ENCODE assay signal across 10 mouse cellular contexts in genomic region chr19:42000446-42000958, GRCm38 (mm10). TPM values are rescaled to one million over a fixed set of nuclear protein-coding genes. Genes with fewer than 3 reads are reported as not detected.
DNase-seq lines count a peak whose midpoint lies in the region; ATAC-seq and TF ChIP-seq lines count a peak whose summit lies in the region.
"Had no signal": no experiment of that assay in that cellular context is flagged by ENCODE, and none has a peak within 500 bp of the region (broad histone marks: within the 10 kb centered on the region; RNA-seq: fewer than 3 reads in every experiment).

No protein-coding gene starts in this region.

- H3K4me3 ChIP-seq in kidney, embryonic 15.5 days (replicated peaks) = no peak overlapping the region
- no peak overlapping the region for H3K4me3 ChIP-seq in embryonic facial prominence, embryonic 15.5 days (replicated peaks)
- H3K4me3 ChIP-seq in myocyte = no peak overlapping the region

- H3K27me3 ChIP-seq in kidney, embryonic 15.5 days = no peaks in the 10 kb centered on the region
- no peaks in the 10 kb centered on the region for H3K27me3 ChIP-seq in embryonic facial prominence, embryonic 15.5 days
- H3K27me3 ChIP-seq in myocyte (ENCODE audit: control insufficient read depth, insufficient read depth, insufficient read length) = no peaks in the 10 kb centered on the region

- H3K9me3 ChIP-seq in kidney, embryonic 15.5 days (replicated peaks) = no peaks in the 10 kb centered on the region
- no peaks in the 10 kb centered on the region for H3K9me3 ChIP-seq in embryonic facial prominence, embryonic 15.5 days (replicated peaks)
- H3K9me3 ChIP-seq: G1E had no signal

- WGBS in kidney, embryonic 15.5 days = 20% methylated on average over 4 of the region's 4 CpGs
- WGBS in embryonic facial prominence, embryonic 15.5 days = 12% methylated on average over 4 of the region's 4 CpGs

- H3K36me3 ChIP-seq in kidney, embryonic 15.5 days = no peaks in the 10 kb centered on the region
- no peaks in the 10 kb centered on the region for H3K36me3 ChIP-seq in embryonic facial prominence, embryonic 15.5 days
- H3K36me3 ChIP-seq in myocyte (ENCODE audit: control insufficient read depth, insufficient read depth) = peaks cover 3% of the 10 kb centered on the region
- H3K36me3 ChIP-seq: G1E had no signal

- H3K79me2 ChIP-seq in myocyte (ENCODE audit: control insufficient read depth, insufficient read depth) = peaks cover 85% of the 10 kb centered on the region

- H3K4me2 ChIP-seq in kidney, embryonic 15.5 days = no peak overlapping the region
- no peak overlapping the region for H3K4me2 ChIP-seq in embryonic facial prominence, embryonic 15.5 days (replicated peaks)
- H3K4me2 ChIP-seq in myocyte (ENCODE audit: low read depth) = peak overlapping the region; percentile 62

- no peak overlapping the region for H3K9ac ChIP-seq in kidney, embryonic 15.5 days
- H3K9ac ChIP-seq in embryonic facial prominence, embryonic 15.5 days = no peak overlapping the region

- H3K27ac ChIP-seq in kidney, embryonic 15.5 days = peak overlapping the region; percentile 80
- H3K27ac ChIP-seq in embryonic facial prominence, embryonic 15.5 days (replicated peaks) = peak overlapping the region; percentile 86

- DNase-seq in kidney, adult 9 months = no peak
- peak; percentile 53 for DNase-seq in kidney, postnatal 14 days
- no peak for DNase-seq in thymus, postnatal 0 days (ENCODE audit: low spot score)
- no peak for DNase-seq in urinary bladder, adult 2 months (ENCODE audit: low spot score)
- no peak for DNase-seq in thymus, postnatal 36 days

- ATAC-seq in kidney, embryonic 15.5 days (replicated peaks; ENCODE audit: low FRiP score) = no peak
- peak; percentile 58 for ATAC-seq in embryonic facial prominence, embryonic 15.5 days (ENCODE audit: insufficient number of reproducible peaks, low FRiP score, low TSS enrichment, low read depth)
- ATAC-seq: inflammation-experienced regulatory T-cells, adult 6 months had no signal

- no peak overlapping the region for H3ac ChIP-seq in myocyte (ENCODE audit: control insufficient read depth, insufficient read length)

- TF ChIP-seq POLR2A in myocyte (IDR thresholded peaks at IDR 0.05; ENCODE audit: insufficient read length, low read depth) = no peak

- H3K4me1 ChIP-seq in kidney, embryonic 15.5 days = peaks cover 69% of the 10 kb centered on the region
- peaks cover 45% of the 10 kb centered on the region for H3K4me1 ChIP-seq in embryonic facial prominence, embryonic 15.5 days

TF ChIP-seq in myocyte, 11 proteins besides CTCF, POLR2A, EP300 and RAD21:
- TF ChIP-seq E2F4 (IDR thresholded peaks at IDR 0.05; ENCODE audit: insufficient read depth) = no peak
- no peak for TF ChIP-seq POLR2AphosphoS2 (IDR thresholded peaks at IDR 0.05; ENCODE audit: insufficient read length, low read depth)
- no peak for TF ChIP-seq SRF (IDR thresholded peaks at IDR 0.05; ENCODE audit: control insufficient read depth, insufficient read length, low read depth)
- no peak for TF ChIP-seq REST (IDR thresholded peaks at IDR 0.05; ENCODE audit: insufficient read depth, insufficient read length)
- no peak for TF ChIP-seq USF1 (IDR thresholded peaks at IDR 0.05; ENCODE audit: low read depth)
- peak; percentile 43 to 99 (median 91) for TF ChIP-seq MYOG (IDR thresholded peaks at IDR 0.05; ENCODE audit: control insufficient read depth in 1 of 3, insufficient read depth in 1 of 3, insufficient read length in 2 of 3, low read depth in 2 of 3)
- TF ChIP-seq CEBPB (IDR thresholded peaks at IDR 0.05; ENCODE audit: insufficient read depth, poor library complexity, severe bottlenecking) = no peak
- no peak for TF ChIP-seq MAX (IDR thresholded peaks at IDR 0.05; ENCODE audit: low read depth)
- TF ChIP-seq TCF12 (IDR thresholded peaks at IDR 0.05; ENCODE audit: insufficient read depth, poor library complexity, severe bottlenecking) = peak; percentile 99
- TF ChIP-seq MYOD1 (IDR thresholded peaks at IDR 0.05; ENCODE audit: control insufficient read depth in 1 of 3, insufficient read length in 2 of 3, low read depth in 2 of 3) = peak; percentile 96 to 98 (median 97)
- peak; percentile 77 for TF ChIP-seq TCF3 (IDR thresholded peaks at IDR 0.05; ENCODE audit: insufficient read length, low read depth)

RNA-seq across cellular contexts. Expression of gene Ubtd1, which starts 18.9 kb away (rescaled TPM):
- 29.0 and 32.3 TPM in 2 replicates for polyA plus RNA-seq in kidney, embryonic 15.5 days (2015; fragmentation: Nextera tagmentation; extraction: Ambion mirVana)
- 33.2 and 34.2 TPM in 2 replicates for polyA plus RNA-seq in embryonic facial prominence, embryonic 15.5 days (2015; fragmentation: Nextera tagmentation; extraction: Ambion mirVana)
- polyA plus RNA-seq in myocyte (2012; fragmentation: generic; extraction: Trizol) = 141 TPM
- polyA plus RNA-seq in thymus, postnatal 0 days (2015; fragmentation: Nextera tagmentation; extraction: Ambion mirVana) = 15.4 and 16.0 TPM in 2 replicates
- polyA plus RNA-seq in urinary bladder, adult 2 months (2012; rRNA removed) = 33.2 and 39.2 TPM in 2 replicates

RNA-seq across cellular contexts. Expression of gene Mms19, which starts 19.5 kb away (rescaled TPM):
- 40.6 and 45.6 TPM in 2 replicates for polyA plus RNA-seq in kidney, embryonic 15.5 days (2015; fragmentation: Nextera tagmentation; extraction: Ambion mirVana)
- polyA plus RNA-seq in embryonic facial prominence, embryonic 15.5 days (2015; fragmentation: Nextera tagmentation; extraction: Ambion mirVana) = 35.2 and 42.0 TPM in 2 replicates
- 34.2 TPM for polyA plus RNA-seq in myocyte (2012; fragmentation: generic; extraction: Trizol)
- 28.0 and 31.2 TPM in 2 replicates for polyA plus RNA-seq in thymus, postnatal 0 days (2015; fragmentation: Nextera tagmentation; extraction: Ambion mirVana)
- polyA plus RNA-seq in urinary bladder, adult 2 months (2012; rRNA removed) = 56.3 and 60.4 TPM in 2 replicates

RNA-seq across cellular contexts. Expression of gene Ankrd2, which starts 35.3 kb away (rescaled TPM):
- 0.35 TPM in 1 of 2 replicates, not detected in the other for polyA plus RNA-seq in kidney, embryonic 15.5 days (2015; fragmentation: Nextera tagmentation; extraction: Ambion mirVana)
- polyA plus RNA-seq in embryonic facial prominence, embryonic 15.5 days (2015; fragmentation: Nextera tagmentation; extraction: Ambion mirVana) = 1.6 and 1.9 TPM in 2 replicates
- polyA plus RNA-seq in myocyte (2012; fragmentation: generic; extraction: Trizol) = 110 TPM
- polyA plus RNA-seq in thymus, postnatal 0 days (2015; fragmentation: Nextera tagmentation; extraction: Ambion mirVana) = 0.21 TPM in 1 of 2 replicates, not detected in the other
- polyA plus RNA-seq in urinary bladder, adult 2 months (2012; rRNA removed) = 0.10 TPM in 1 of 2 replicates, not detected in the other
- polyA plus RNA-seq: G1E; inflammation-experienced regulatory T-cells, adult 6 months had no signal

RNA-seq across cellular contexts. Expression of gene Hoga1, which starts 44.9 kb away (rescaled TPM):
- 19.7 and 21.1 TPM in 2 replicates for polyA plus RNA-seq in kidney, embryonic 15.5 days (2015; fragmentation: Nextera tagmentation; extraction: Ambion mirVana)
- polyA plus RNA-seq in embryonic facial prominence, embryonic 15.5 days (2015; fragmentation: Nextera tagmentation; extraction: Ambion mirVana) = 1.7 TPM in 2 replicates
- 2.4 TPM for polyA plus RNA-seq in myocyte (2012; fragmentation: generic; extraction: Trizol)
- polyA plus RNA-seq in thymus, postnatal 0 days (2015; fragmentation: Nextera tagmentation; extraction: Ambion mirVana) = 0.77 and 1.4 TPM in 2 replicates
- 2.4 and 2.7 TPM in 2 replicates for polyA plus RNA-seq in urinary bladder, adult 2 months (2012; rRNA removed)
- polyA plus RNA-seq: G1E; inflammation-experienced regulatory T-cells, adult 6 months had no signal

RNA-seq across cellular contexts. Expression of gene 4933411K16Rik, which starts 51.5 kb away (rescaled TPM):
- polyA plus RNA-seq in kidney, embryonic 15.5 days (2015; fragmentation: Nextera tagmentation; extraction: Ambion mirVana) = 0.54 and 0.62 TPM in 2 replicates
- polyA plus RNA-seq in embryonic facial prominence, embryonic 15.5 days (2015; fragmentation: Nextera tagmentation; extraction: Ambion mirVana) = 0.16 TPM in 1 of 2 replicates, not detected in the other
- 0.30 TPM for polyA plus RNA-seq in myocyte (2012; fragmentation: generic; extraction: Trizol)
- not detected in 2 replicates for polyA plus RNA-seq in thymus, postnatal 0 days (2015; fragmentation: Nextera tagmentation; extraction: Ambion mirVana)
- polyA plus RNA-seq in urinary bladder, adult 2 months (2012; rRNA removed) = 0.23 and 0.24 TPM in 2 replicates
- polyA plus RNA-seq: G1E; inflammation-experienced regulatory T-cells, adult 6 months had no signal

Comparison
In these comparisons a context has a peak if more than half of its experiments do, and no peak if none do; other contexts are left out.
1. RNA of gene Ankrd2, which starts 35.3 kb away (polyA plus RNA-seq): 110 TPM in myocyte (single experiment); 1.6 to 1.9 TPM in embryonic facial prominence, embryonic 15.5 days, 0.21 TPM in thymus, postnatal 0 days, 0.35 TPM in kidney, embryonic 15.5 days and 0.10 TPM in urinary bladder, adult 2 months; every median in the first group is over 10 times any median in the second.